Mouse (Mus musculus) midbrain, embryonic 14.5 days (tissue): ENCODE measurements at regions not wholly inside any gene's neighbourhood (a gene's known extent, or its start where the extent isn't known, plus 50 kb on each side); places are given as distances from the start of the nearest gene placed in this dataset.

Experiments
- ATAC-seq: fragments of 200-750 bp; cut with Nextera tagmentation; 2 replicates; pipeline ENCODE4 v1.8.0; 2017; ENCODE audit warnings: moderate number of reproducible peaks, moderate library complexity; ENCODE audit not compliant: low FRiP score, low TSS enrichment
- DNase-seq: peaks from one replicate; pipeline ENCODE4 v3.0.0-alpha.2; 2015
- H3K27ac ChIP-seq: fragments of 300-500 bp; sonication (generic); replicated peaks from 2 replicates; pipeline ENCODE4 v1.5.1; 2014; ENCODE audit warnings: mild to moderate bottlenecking, low read depth, low read length, moderate library complexity
- H3K27me3 ChIP-seq: fragments of 300-500 bp; sonication (generic); 2 replicates; pipeline ENCODE4 v1.6.1; 2014; ENCODE audit warnings: low read length, control low read depth, mixed read lengths; ENCODE audit not compliant: control insufficient read depth, insufficient read depth
- H3K36me3 ChIP-seq: fragments of 300-500 bp; sonication (generic); 2 replicates; pipeline ENCODE4 v1.6.1; 2014; ENCODE audit warnings: low read length, control low read depth; ENCODE audit not compliant: control insufficient read depth, insufficient read depth
- H3K4me1 ChIP-seq: fragments of 300-500 bp; sonication (generic); 2 replicates; pipeline ENCODE4 v1.6.1; 2014; ENCODE audit warnings: mild to moderate bottlenecking, antibody characterized with exemption, low read length, control low read depth; ENCODE audit not compliant: control insufficient read depth, insufficient read depth
- H3K4me2 ChIP-seq: fragments of 300-500 bp; sonication (generic); 2 replicates; pipeline ENCODE4 v1.6.1; 2014; ENCODE audit warnings: mild to moderate bottlenecking, low read length, moderate library complexity
- H3K4me3 ChIP-seq: fragments of 300-500 bp; sonication (generic); replicated peaks from 2 replicates; pipeline ENCODE4 v1.5.1; 2014; ENCODE audit warnings: low read depth, low read length
- H3K9ac ChIP-seq: fragments of 300-500 bp; sonication (generic); replicated peaks from 2 replicates; pipeline ENCODE4 v1.6.1; 2014; ENCODE audit warnings: mild to moderate bottlenecking, low read length, moderate library complexity
- H3K9me3 ChIP-seq: fragments of 300-500 bp; sonication (generic); 2 replicates; pipeline ENCODE4 v1.6.1; 2016; ENCODE audit warnings: low read length, control low read depth, mixed read lengths; ENCODE audit not compliant: control insufficient read depth
- WGBS: fragments of 180-500 bp; shearing (Covaris S2); extraction: QIAGEN DNeasy Blood & Tissue Kit; methylation state at CpG from one replicate; pipeline ENCODE4 v1.1.7; 2014; 5-methylcytosine and 5-hydroxymethylcytosine counted together

GRCm38 (mm10) chr8:100678580-100678979 is 1262.3 kb upstream of the Cdh8 start:
- Histone ChIP-seq H3K9me3 (no peaks in the 10 kb centered on the region), H3K9ac (no peak overlapping the region), H3K27me3 (no peaks in the 10 kb centered on the region), H3K4me2 (no peak overlapping the region), H3K4me1 (no peaks in the 10 kb centered on the region), H3K36me3 (no peaks in the 10 kb centered on the region), H3K4me3 (no peak overlapping the region), H3K27ac (no peak overlapping the region)
- WGBS = 93% methylated on average over 3 of the region's 3 CpGs
- ATAC-seq = no peak
- no peak for DNase-seq
